Mouse (Mus musculus) hindbrain, embryonic 14.5 days (tissue): ENCODE data around the gene Rps27. TPM values are rescaled to one million over a fixed set of nuclear protein-coding genes. Genes with fewer than 3 reads are reported as not detected.

Experiments used
- ATAC-seq: fragments of 200-750 bp; cut with Nextera tagmentation; 2 replicates; pipeline ENCODE4 v1.8.0; 2017; ENCODE audit warnings: moderate number of reproducible peaks, mild to moderate bottlenecking, moderate TSS enrichment, moderate library complexity; ENCODE audit not compliant: low FRiP score
- DNase-seq: peaks from one replicate; pipeline ENCODE4 v3.0.0-alpha.2; 2015; ENCODE audit warnings: low spot score
- H3K27ac ChIP-seq: fragments of 300-500 bp; sonication (generic); 2 replicates; pipeline ENCODE4 v1.5.1; 2014; ENCODE audit warnings: mild to moderate bottlenecking, moderate library complexity
- H3K27me3 ChIP-seq: fragments of 300-500 bp; sonication (generic); 2 replicates; pipeline ENCODE4 v1.6.1; 2014; ENCODE audit warnings: mild to moderate bottlenecking, low read length, mixed read lengths; ENCODE audit not compliant: control insufficient read depth, insufficient read depth
- H3K36me3 ChIP-seq: fragments of 300-500 bp; sonication (generic); replicated peaks from 2 replicates; pipeline ENCODE4 v1.6.1; 2014; ENCODE audit not compliant: control insufficient read depth, insufficient read depth
- H3K4me1 ChIP-seq: fragments of 300-500 bp; sonication (generic); replicated peaks from 2 replicates; pipeline ENCODE4 v1.6.1; 2014; ENCODE audit warnings: antibody characterized with exemption, low read length, mixed read lengths; ENCODE audit not compliant: control insufficient read depth, insufficient read depth
- H3K4me2 ChIP-seq: fragments of 300-500 bp; sonication (generic); replicated peaks from 2 replicates; pipeline ENCODE4 v1.6.1; 2014; ENCODE audit warnings: mild to moderate bottlenecking, moderate library complexity
- H3K4me3 ChIP-seq: fragments of 300-500 bp; sonication (generic); replicated peaks from 2 replicates; pipeline ENCODE4 v1.5.1; 2014; ENCODE audit warnings: mild to moderate bottlenecking, low read length
- H3K9ac ChIP-seq: fragments of 300-500 bp; sonication (generic); 2 replicates; pipeline ENCODE4 v1.6.1; 2014
- H3K9me3 ChIP-seq: fragments of 300-500 bp; sonication (generic); 2 replicates; pipeline ENCODE4 v1.6.1; 2016; ENCODE audit warnings: low read length; ENCODE audit not compliant: control insufficient read depth
- WGBS: fragments of 180-500 bp; shearing (Covaris S2); extraction: QIAGEN DNeasy Blood & Tissue Kit; methylation state at CpG from one replicate; pipeline ENCODE4 v1.1.7; 2014; 5-methylcytosine and 5-hydroxymethylcytosine counted together
- polyA plus RNA-seq: library from polyadenylated mRNA; unstranded; fragments of >200 nt; fragmentation: Nextera tagmentation; extraction: Ambion mirVana; gene quantifications from 2 replicates; pipeline ENCODE4 v1.2.1, GENCODE M21; 2014

Rps27 gene
- polyA plus RNA-seq, 1 experiment from 2014 or later: 1,154 TPM

- DNase-seq: no peak
- 79% methylated on average over 5 of the region's 5 CpGs for WGBS
Measured at GRCm38 (mm10) chr3:90203619-90204018, 9.8 kb downstream of the Rps27 start.

GRCm38 (mm10) chr3:90202884-90203283, 10.6 kb downstream of the Rps27 start:
- Histone ChIP-seq H3K4me3 (no peak overlapping the region), H3K27me3 (no peaks in the 10 kb centered on the region), H3K27ac (no peak overlapping the region), H3K4me1 (no peaks in the 10 kb centered on the region), H3K9me3 (no peaks in the 10 kb centered on the region), H3K36me3 (peaks cover 15% of the 10 kb centered on the region), H3K4me2 (no peak overlapping the region), H3K9ac (no peak overlapping the region)
- WGBS: 64% methylated on average over 1 of the region's 1 CpGs
- DNase-seq (no peak), ATAC-seq (no peak)

More at GRCm38 (mm10) chr3:90203619-90204018, 9.8 kb downstream of the Rps27 start:
- H3K36me3 ChIP-seq: peaks cover 22% of the 10 kb centered on the region
- no peak overlapping the region for H3K4me2 ChIP-seq
- no peak overlapping the region for H3K4me3 ChIP-seq
- no peak overlapping the region for H3K9ac ChIP-seq
- no peak for ATAC-seq
- H3K4me1 ChIP-seq: no peaks in the 10 kb centered on the region
- H3K27me3 ChIP-seq: no peaks in the 10 kb centered on the region
- no peaks in the 10 kb centered on the region for H3K9me3 ChIP-seq
- H3K27ac ChIP-seq: no peak overlapping the region

- no peak for ATAC-seq
- Histone ChIP-seq H3K4me3 (no peak overlapping the region), H3K9ac (no peak overlapping the region), H3K36me3 (no peaks in the 10 kb centered on the region), H3K27ac (no peak overlapping the region), H3K4me2 (no peak overlapping the region), H3K4me1 (no peaks in the 10 kb centered on the region), H3K9me3 (no peaks in the 10 kb centered on the region), H3K27me3 (no peaks in the 10 kb centered on the region)
- WGBS: 83% methylated on average over 1 of the region's 1 CpGs
- no peak for DNase-seq
Measured at GRCm38 (mm10) chr3:90197548-90197947, 15.9 kb downstream of the Rps27 start.

GRCm38 (mm10) chr3:90195644-90196043, 17.8 kb downstream of the Rps27 start:
- Histone ChIP-seq H3K4me2 (no peak overlapping the region), H3K27ac (no peak overlapping the region), H3K4me1 (no peaks in the 10 kb centered on the region), H3K27me3 (no peaks in the 10 kb centered on the region), H3K36me3 (no peaks in the 10 kb centered on the region), H3K9ac (no peak overlapping the region), H3K4me3 (no peak overlapping the region), H3K9me3 (no peaks in the 10 kb centered on the region)
- no peak for ATAC-seq
- 85% methylated on average over 1 of the region's 1 CpGs for WGBS
- no peak for DNase-seq

- no peak overlapping the region for H3K4me2 ChIP-seq
- H3K4me1 ChIP-seq: no peaks in the 10 kb centered on the region
- no peak overlapping the region for H3K4me3 ChIP-seq
- WGBS: 64% methylated on average over 4 of the region's 4 CpGs
- ATAC-seq (no peak), DNase-seq (no peak)
- H3K9ac ChIP-seq: no peak overlapping the region
- H3K27ac ChIP-seq: no peak overlapping the region
- no peaks in the 10 kb centered on the region for H3K9me3 ChIP-seq
- no peaks in the 10 kb centered on the region for H3K36me3 ChIP-seq
- no peaks in the 10 kb centered on the region for H3K27me3 ChIP-seq
Measured at GRCm38 (mm10) chr3:90194759-90195158, 18.7 kb downstream of the Rps27 start.

- no peaks in the 10 kb centered on the region for H3K36me3 ChIP-seq
- WGBS: 84% methylated on average over 11 of the region's 11 CpGs
- H3K4me2 ChIP-seq: no peak overlapping the region
- H3K4me1 ChIP-seq: no peaks in the 10 kb centered on the region
- no peak for ATAC-seq
- H3K27ac ChIP-seq: no peak overlapping the region
- no peak overlapping the region for H3K4me3 ChIP-seq
- no peaks in the 10 kb centered on the region for H3K27me3 ChIP-seq
- DNase-seq: no peak
- no peaks in the 10 kb centered on the region for H3K9me3 ChIP-seq
- H3K9ac ChIP-seq: no peak overlapping the region
Measured at GRCm38 (mm10) chr3:90190859-90191510, 22.5 kb downstream of the Rps27 start.

GRCm38 (mm10) chr3:90183581-90183980, 29.9 kb downstream of the Rps27 start:
- no peak for DNase-seq
- 73% methylated on average over 3 of the region's 3 CpGs for WGBS

GRCm38 (mm10) chr3:90179566-90179965, 33.9 kb downstream of the Rps27 start:
- H3K9ac ChIP-seq: no peak overlapping the region
- no peak overlapping the region for H3K4me2 ChIP-seq
- H3K36me3 ChIP-seq: no peaks in the 10 kb centered on the region
- no peaks in the 10 kb centered on the region for H3K27me3 ChIP-seq
- H3K4me1 ChIP-seq: no peaks in the 10 kb centered on the region
- no peak overlapping the region for H3K27ac ChIP-seq
- ATAC-seq (no peak), DNase-seq (no peak)
- 86% methylated on average over 3 of the region's 3 CpGs for WGBS
- no peak overlapping the region for H3K4me3 ChIP-seq
- H3K9me3 ChIP-seq: no peaks in the 10 kb centered on the region

More at GRCm38 (mm10) chr3:90183581-90183980, 29.9 kb downstream of the Rps27 start:
- Histone ChIP-seq H3K9ac (no peak overlapping the region), H3K9me3 (no peaks in the 10 kb centered on the region), H3K4me3 (no peak overlapping the region), H3K27me3 (no peaks in the 10 kb centered on the region), H3K4me2 (no peak overlapping the region), H3K27ac (no peak overlapping the region), H3K36me3 (no peaks in the 10 kb centered on the region), H3K4me1 (no peaks in the 10 kb centered on the region)
- ATAC-seq: no peak
